Mouse (Mus musculus): ENCODE results near the gene March11. TPM values are rescaled to one million over a fixed set of nuclear protein-coding genes. Genes with fewer than 3 reads are reported as not detected.

March11 gene
- total and polyA plus RNA-seq, 3 experiments: not detected

DNA sequence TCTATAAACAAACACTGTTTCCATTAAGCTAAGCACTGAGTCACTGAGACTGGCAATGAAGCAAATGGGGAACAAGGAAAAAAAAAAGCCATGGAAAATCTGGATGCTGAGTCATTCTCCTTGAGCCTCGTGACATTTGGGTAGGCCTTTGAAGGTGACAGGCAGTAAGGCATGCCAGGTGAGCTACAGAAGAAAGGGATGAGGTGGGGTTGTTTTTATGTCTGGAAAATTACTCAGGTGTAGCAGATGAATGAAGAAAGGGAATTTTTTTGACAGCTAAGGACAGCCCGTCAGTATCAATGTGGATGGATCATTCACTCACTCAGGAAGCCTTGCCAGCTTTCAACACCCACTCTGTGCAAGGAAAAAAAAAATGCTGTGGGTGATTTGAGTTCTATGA lies 123.8 kb downstream of the March11 start:
- Histone ChIP-seq H3K9me3 (replicated peaks; ENCODE audit: low read length) (no peaks in the 10 kb centered on the region), H3K27me3 (replicated peaks) (no peaks in the 10 kb centered on the region), H3K27ac (ENCODE audit: insufficient read depth, low read depth) (no peak overlapping the region), H3K79me2 (replicated peaks; ENCODE audit: control insufficient read depth, extremely low read depth, insufficient read depth, poor library complexity, severe bottlenecking) (no peaks in the 10 kb centered on the region), H3K4me3 (replicated peaks in 1 of 3; ENCODE audit: low read depth in 2 of 3, low read length in 2 of 3, poor library complexity in 1 of 3) (no peak overlapping the region), H3K4me2 (ENCODE audit: insufficient read depth, low read depth, poor library complexity, severe bottlenecking) (no peak overlapping the region), H3K4me1 (ENCODE audit: control insufficient read depth in 1 of 2, insufficient read depth in 2 of 2) (peaks cover 0 to 21% of the 10 kb centered on the region in 2 experiments; a peak in 2 of 4 replicates), H3K36me3 (replicated peaks in 1 of 2; ENCODE audit: control insufficient read depth in 1 of 2, insufficient read depth in 1 of 2, low read length in 1 of 2) (no peaks in the 10 kb centered on the region), H3K9ac (ENCODE audit: insufficient read depth, low read depth) (no peak overlapping the region)
- dilution Hi-C loops (cut with MboI; ENCODE audit: extremely low pct_ligation_motif_present, extremely low pct_unique_long_range_greater_than_20kb, low sequenced_read_pairs) (no loop called here), in situ Hi-C loops (cut with MboI; ENCODE audit: low pct_ligation_motif_present, low pct_unique_long_range_greater_than_20kb, low sequenced_read_pairs) (no loop called here)
- peak; percentile 42 for DNase-seq (ENCODE audit: extremely low read depth)
- no peak; the same call in 1 of the 2 replicates for TF ChIP-seq EP300 (IDR thresholded peaks at IDR 0.05; ENCODE audit: low read length)
- 0 out of 2 replicates have a peak, but pooled peaks have one; percentile 3 for TF ChIP-seq ETS1 (conservative IDR thresholded peaks at IDR 0.05; ENCODE audit: low read depth, low read length)

DNA sequence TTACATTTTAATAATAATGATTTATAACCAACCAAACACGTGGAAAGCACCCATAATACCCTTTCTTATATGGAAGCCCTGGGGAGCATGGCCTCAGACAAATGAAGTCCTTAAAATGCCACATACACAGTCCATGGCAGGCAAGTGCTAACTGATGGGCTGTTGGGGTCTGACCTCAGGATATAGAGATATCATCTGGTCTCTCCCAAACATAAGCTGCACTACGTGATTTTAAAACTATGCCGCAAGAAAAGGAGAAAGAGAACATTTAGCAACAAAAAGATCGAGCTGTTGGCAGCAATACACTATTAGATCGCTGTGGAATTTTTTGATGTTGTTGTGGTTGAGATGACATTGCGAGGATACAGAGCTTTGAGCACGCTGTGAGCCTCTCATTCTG lies 126.9 kb downstream of the March11 start:
- Histone ChIP-seq H3K27ac (ENCODE audit: insufficient read depth, low read depth) (no peak overlapping the region), H3K4me3 (replicated peaks in 1 of 3; ENCODE audit: low read depth in 2 of 3, low read length in 2 of 3, poor library complexity in 1 of 3) (no peak overlapping the region), H3K4me2 (ENCODE audit: insufficient read depth, low read depth, poor library complexity, severe bottlenecking) (no peak overlapping the region), H3K79me2 (replicated peaks; ENCODE audit: control insufficient read depth, extremely low read depth, insufficient read depth, poor library complexity, severe bottlenecking) (no peaks in the 10 kb centered on the region), H3K4me1 (ENCODE audit: control insufficient read depth in 1 of 2, insufficient read depth in 2 of 2) (peaks cover 0 to 25% of the 10 kb centered on the region in 2 experiments; a peak in 2 of 4 replicates), H3K36me3 (replicated peaks in 1 of 2; ENCODE audit: control insufficient read depth in 1 of 2, insufficient read depth in 1 of 2, low read length in 1 of 2) (no peaks in the 10 kb centered on the region), H3K27me3 (replicated peaks) (no peaks in the 10 kb centered on the region), H3K9me3 (replicated peaks; ENCODE audit: low read length) (no peaks in the 10 kb centered on the region), H3K9ac (ENCODE audit: insufficient read depth, low read depth) (no peak overlapping the region)
- no peak for TF ChIP-seq MEF2A (IDR thresholded peaks at IDR 0.05; ENCODE audit: borderline replicate concordance, low read depth, low read length)
- no peak for TF ChIP-seq MYC (IDR thresholded peaks at IDR 0.05; ENCODE audit: low read depth, low read length)
- no peak for TF ChIP-seq ZMIZ1 (IDR thresholded peaks at IDR 0.05; ENCODE audit: low read depth, low read length)
- no peak for TF ChIP-seq POLR2AphosphoS2 (IDR thresholded peaks at IDR 0.05; ENCODE audit: low read depth, low read length)
- no peak for TF ChIP-seq ZC3H11A (IDR thresholded peaks at IDR 0.05; ENCODE audit: low read depth, low read length)
- TF ChIP-seq USF1 (IDR thresholded peaks at IDR 0.05; ENCODE audit: low read depth, low read length): no peak
- no peak for TF ChIP-seq IRF4 (IDR thresholded peaks at IDR 0.05; ENCODE audit: low read depth, low read length)
- no peak for TF ChIP-seq CHD2 (IDR thresholded peaks at IDR 0.05; ENCODE audit: low read length)
- no peak for TF ChIP-seq UBTF (IDR thresholded peaks at IDR 0.05; ENCODE audit: low read depth, low read length)
- no peak for TF ChIP-seq SIN3A (IDR thresholded peaks at IDR 0.05; ENCODE audit: low read length)
- TF ChIP-seq TCF12 (IDR thresholded peaks at IDR 0.05; ENCODE audit: low read depth, low read length): no peak
- no peak for DNase-seq (ENCODE audit: extremely low read depth)
- dilution Hi-C loops (cut with MboI; ENCODE audit: extremely low pct_ligation_motif_present, extremely low pct_unique_long_range_greater_than_20kb, low sequenced_read_pairs): no loop called here
- in situ Hi-C loops (cut with MboI; ENCODE audit: low pct_ligation_motif_present, low pct_unique_long_range_greater_than_20kb, low sequenced_read_pairs): no loop called here

DNA sequence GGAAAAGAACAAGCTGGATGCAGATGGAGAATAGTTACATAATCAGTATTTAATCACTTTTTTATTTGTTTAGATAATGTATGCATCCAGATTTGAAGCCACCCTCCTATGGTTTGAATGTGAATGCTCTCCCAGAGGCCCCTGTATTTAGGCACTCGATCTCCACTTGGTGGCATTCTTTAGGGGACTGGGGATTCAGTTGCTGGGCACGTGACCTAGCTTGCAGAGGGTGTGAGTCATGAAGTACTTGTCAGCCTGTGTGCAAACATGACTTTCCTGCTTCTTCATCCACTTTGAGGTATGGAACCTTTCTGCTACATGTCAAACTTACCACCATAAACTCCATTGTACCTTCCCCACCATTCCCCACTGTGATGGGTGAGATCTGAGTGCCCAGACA lies 128.3 kb downstream of the March11 start:
- no peak overlapping the region for H3K9ac ChIP-seq (ENCODE audit: insufficient read depth, low read depth)
- no peaks in the 10 kb centered on the region for H3K79me2 ChIP-seq (replicated peaks; ENCODE audit: control insufficient read depth, extremely low read depth, insufficient read depth, poor library complexity, severe bottlenecking)
- no peak overlapping the region for H3K4me3 ChIP-seq (replicated peaks in 1 of 3; ENCODE audit: low read depth in 2 of 3, low read length in 2 of 3, poor library complexity in 1 of 3)
- no peak overlapping the region for H3K27ac ChIP-seq (ENCODE audit: insufficient read depth, low read depth)
- peaks cover 0 to 14% of the 10 kb centered on the region in 2 experiments; a peak in 2 of 4 replicates for H3K4me1 ChIP-seq (ENCODE audit: control insufficient read depth in 1 of 2, insufficient read depth in 2 of 2)
- in situ Hi-C loops (cut with MboI; ENCODE audit: low pct_ligation_motif_present, low pct_unique_long_range_greater_than_20kb, low sequenced_read_pairs) (no loop called here), dilution Hi-C loops (cut with MboI; ENCODE audit: extremely low pct_ligation_motif_present, extremely low pct_unique_long_range_greater_than_20kb, low sequenced_read_pairs) (no loop called here)
- no peaks in the 10 kb centered on the region for H3K27me3 ChIP-seq (replicated peaks)
- H3K9me3 ChIP-seq (replicated peaks; ENCODE audit: low read length): no peaks in the 10 kb centered on the region
- no peaks in the 10 kb centered on the region for H3K36me3 ChIP-seq (replicated peaks in 1 of 2; ENCODE audit: control insufficient read depth in 1 of 2, insufficient read depth in 1 of 2, low read length in 1 of 2)
- no peak overlapping the region for H3K4me2 ChIP-seq (ENCODE audit: insufficient read depth, low read depth, poor library complexity, severe bottlenecking)
- no peak for DNase-seq (ENCODE audit: extremely low read depth)
- no peak for TF ChIP-seq MAX (IDR thresholded peaks at IDR 0.05; ENCODE audit: low read length)
- no peak for TF ChIP-seq MEF2A (IDR thresholded peaks at IDR 0.05; ENCODE audit: borderline replicate concordance, low read depth, low read length)
- TF ChIP-seq POLR2A (IDR thresholded peaks at IDR 0.05; ENCODE audit: low read depth, low read length): no peak
- no peak for TF ChIP-seq MAFK (IDR thresholded peaks at IDR 0.05; ENCODE audit: insufficient replicate concordance, low read length)
- TF ChIP-seq MAZ (IDR thresholded peaks at IDR 0.05; ENCODE audit: low read depth, low read length): no peak
- no peak for TF ChIP-seq CTCF (conservative IDR thresholded peaks at IDR 0.05 in 1 of 2, IDR thresholded peaks at IDR 0.05 in 1 of 2; ENCODE audit: low read depth in 2 of 2, low read length in 2 of 2)
- TF ChIP-seq CHD1 (IDR thresholded peaks at IDR 0.05; ENCODE audit: low read depth, low read length): no peak
- no peak for TF ChIP-seq MXI1 (IDR thresholded peaks at IDR 0.05; ENCODE audit: low read depth, low read length)
- no peak for TF ChIP-seq RAD21 (IDR thresholded peaks at IDR 0.05; ENCODE audit: low read depth, low read length)
- no peak for TF ChIP-seq ELF1 (IDR thresholded peaks at IDR 0.05; ENCODE audit: low read depth, low read length)
- no peak for TF ChIP-seq POLR2AphosphoS2 (IDR thresholded peaks at IDR 0.05; ENCODE audit: low read depth, low read length)
